Mouse (Mus musculus) heart, postnatal 36 days (tissue): ENCODE measurements around the gene Cers2. TPM values are rescaled to one million over a fixed set of nuclear protein-coding genes. Genes with fewer than 3 reads are reported as not detected.

Experiments used
- DNase-seq, 2 experiments: peaks; one replicate each; pipeline ENCODE4 v3.0.0; 2021 to 2022
- intact Hi-C: fragments of 180-260 bp; cut with DNase I; formaldehyde crosslinking; loops from one replicate; pipeline ENCODE4 v1.15.1; 2025
- total RNA-seq, 2 experiments: library from RNA; stranded (reverse); gene quantifications; 2 replicates each; pipeline ENCODE4 v1.2.3; 2021

The Cers2 gene
- total RNA-seq, 2 experiments from 2014 or later, result 36.4 to 45.9 TPM

GRCm38 (mm10) chr3:95286011-95286410, 28.6 kb upstream of the Cers2 start:
- DNase-seq, result no peak
- intact Hi-C loops, result no loop called here

GRCm38 (mm10) chr3:95286510-95286909, 28.1 kb upstream of the Cers2 start:
- DNase-seq, result no peak
- intact Hi-C loops, result no loop called here

- DNase-seq, result no peak
- intact Hi-C loops, result no loop called here
These were observed 27.1 kb upstream of the Cers2 start for GRCm38 (mm10) chr3:95287541-95287940.

- intact Hi-C loops, result no loop called here
- no peak for DNase-seq
These were observed 25.2 kb upstream of the Cers2 start for GRCm38 (mm10) chr3:95289419-95289818.

- intact Hi-C loops, result no loop called here
- no peak for DNase-seq
These were observed 24.4 kb upstream of the Cers2 start for GRCm38 (mm10) chr3:95290156-95290555.

GRCm38 (mm10) chr3:95291041-95291440, 23.6 kb upstream of the Cers2 start:
- DNase-seq, result no peak
- intact Hi-C loops, result no loop called here

- no peak for DNase-seq
- intact Hi-C loops, result no loop called here
These were observed 21.7 kb upstream of the Cers2 start for GRCm38 (mm10) chr3:95292899-95293298.

- intact Hi-C loops, result no loop called here
- DNase-seq, result no peak
These were observed 21.1 kb upstream of the Cers2 start for GRCm38 (mm10) chr3:95293537-95293936.

- intact Hi-C loops, result no loop called here
- no peak for DNase-seq
These were observed 20.3 kb upstream of the Cers2 start for GRCm38 (mm10) chr3:95294316-95294715.

GRCm38 (mm10) chr3:95294718-95295117, 19.9 kb upstream of the Cers2 start:
- intact Hi-C loops, result no loop called here
- DNase-seq, result no peak

- no peak for DNase-seq
- intact Hi-C loops, result no loop called here
These were observed 19.1 kb upstream of the Cers2 start for GRCm38 (mm10) chr3:95295321-95296102.

GRCm38 (mm10) chr3:95296103-95296469, 18.5 kb upstream of the Cers2 start:
- intact Hi-C loops, result no loop called here
- peak in 1 of 2 experiments; percentile 37 for DNase-seq

- intact Hi-C loops, result no loop called here
- no peak for DNase-seq
These were observed 16.6 kb upstream of the Cers2 start for GRCm38 (mm10) chr3:95298018-95298417.

GRCm38 (mm10) chr3:95301204-95301796, 13.3 kb upstream of the Cers2 start:
- intact Hi-C loops, result no loop called here
- no peak for DNase-seq

- DNase-seq, result no peak
- intact Hi-C loops, result no loop called here
These were observed 8.3 kb upstream of the Cers2 start for GRCm38 (mm10) chr3:95306244-95306643.

- no peak for DNase-seq
- intact Hi-C loops, result no loop called here
These were observed 7.5 kb upstream of the Cers2 start, which contains the start of gene Anxa9 for GRCm38 (mm10) chr3:95307100-95307499. TSS of gene Anxa9 (minus strand) at chr3:95307176.

GRCm38 (mm10) chr3:95310496-95310895, 4.1 kb upstream of the Cers2 start:
- intact Hi-C loops, result loop anchor here (5.0 kb wide), 2 partner anchors 82 to 142 kb away; no protein-coding TSS in a partner anchor

GRCm38 (mm10) chr3:95310968-95311882, 3.4 kb upstream of the Cers2 start:
- intact Hi-C loops, result loop anchor here (5.0 kb wide), 2 partner anchors 81 to 141 kb away; no protein-coding TSS in a partner anchor
- peak; percentile 72 to 75 for DNase-seq

More at GRCm38 (mm10) chr3:95310496-95310895, 4.1 kb upstream of the Cers2 start:
- DNase-seq, result no peak

- intact Hi-C loops, result loop anchor here (5.0 kb wide), 2 partner anchors 80 to 140 kb away; no protein-coding TSS in a partner anchor
- no peak for DNase-seq
These were observed 2.0 kb upstream of the Cers2 start for GRCm38 (mm10) chr3:95312623-95313022.

- no peak for DNase-seq
- intact Hi-C loops, result loop anchor here (5.0 kb wide), 2 partner anchors 79 to 139 kb away; no protein-coding TSS in a partner anchor
These were observed 1.1 kb upstream of the Cers2 start for GRCm38 (mm10) chr3:95313476-95313875.

GRCm38 (mm10) chr3:95314075-95314474, 516 bp upstream of the Cers2 start:
- no peak for DNase-seq
- intact Hi-C loops, result loop anchor here (2.0 to 5.0 kb wide), 3 partner anchors 29 to 138 kb away; no protein-coding TSS in a partner anchor
